19 mouse cellular contexts compared by ENCODE assay signal in genomic region chr2:36099739-36100138, GRCm38 (mm10). TPM values are rescaled to one million over a fixed set of nuclear protein-coding genes. Genes with fewer than 3 reads are reported as not detected.
DNase-seq lines count a peak whose midpoint lies in the region; ATAC-seq and TF ChIP-seq lines count a peak whose summit lies in the region.
"Had no signal": no experiment of that assay in that cellular context is flagged by ENCODE, and none has a peak within 500 bp of the region (broad histone marks: within the 10 kb centered on the region; RNA-seq: fewer than 3 reads in every experiment).

No protein-coding gene starts in this region.

- 24% methylated on average over 6 of the region's 6 CpGs for WGBS in kidney, postnatal 0 days
- 8% methylated on average over 6 of the region's 6 CpGs for WGBS in embryonic facial prominence, embryonic 12.5 days

- no peaks in the 10 kb centered on the region for H3K9me3 ChIP-seq in kidney, postnatal 0 days (replicated peaks; ENCODE audit: low read length)
- no peaks in the 10 kb centered on the region for H3K9me3 ChIP-seq in embryonic facial prominence, embryonic 12.5 days
- H3K9me3 ChIP-seq: heart, embryonic 13.5 days; hindbrain, embryonic 15.5 days; liver, embryonic 15.5 days; stomach, embryonic 15.5 days had no signal

- no peak overlapping the region for H3K27ac ChIP-seq in kidney, postnatal 0 days
- H3K27ac ChIP-seq in embryonic facial prominence, embryonic 12.5 days: no peak overlapping the region
- H3K27ac ChIP-seq: heart, embryonic 13.5 days; hindbrain, embryonic 15.5 days; liver, embryonic 15.5 days; stomach, embryonic 15.5 days had no signal

- no peak overlapping the region for H3K9ac ChIP-seq in kidney, postnatal 0 days (ENCODE audit: low read depth, low read length)
- no peak overlapping the region for H3K9ac ChIP-seq in embryonic facial prominence, embryonic 12.5 days
- H3K9ac ChIP-seq: heart, embryonic 13.5 days; hindbrain, embryonic 15.5 days; liver, embryonic 15.5 days; stomach, embryonic 15.5 days had no signal

- ATAC-seq in kidney, postnatal 0 days (replicated peaks; ENCODE audit: low FRiP score, low read depth): no peak
- no peak for ATAC-seq in embryonic facial prominence, embryonic 12.5 days (ENCODE audit: insufficient number of reproducible peaks, insufficient read depth, low FRiP score, low TSS enrichment)

- no peaks in the 10 kb centered on the region for H3K36me3 ChIP-seq in kidney, postnatal 0 days (ENCODE audit: insufficient read depth, low read length)
- no peaks in the 10 kb centered on the region for H3K36me3 ChIP-seq in embryonic facial prominence, embryonic 12.5 days
- H3K36me3 ChIP-seq: heart, embryonic 13.5 days; hindbrain, embryonic 15.5 days; liver, embryonic 15.5 days; stomach, embryonic 15.5 days had no signal

- H3K4me1 ChIP-seq in kidney, postnatal 0 days (replicated peaks; ENCODE audit: insufficient read depth, low read length): peaks cover under 1% of the 10 kb centered on the region; the same call in 1 of the 2 replicates
- H3K4me1 ChIP-seq in embryonic facial prominence, embryonic 12.5 days: peaks cover 39% of the 10 kb centered on the region

- H3K4me3 ChIP-seq in kidney, postnatal 0 days (replicated peaks; ENCODE audit: low read depth, low read length): no peak overlapping the region
- 0 out of 2 replicates have a peak overlapping the region, but pooled peaks have one; percentile 4 for H3K4me3 ChIP-seq in embryonic facial prominence, embryonic 12.5 days
- H3K4me3 ChIP-seq: heart, embryonic 13.5 days; hindbrain, embryonic 15.5 days; liver, embryonic 15.5 days; stomach, embryonic 15.5 days had no signal

- H3K4me2 ChIP-seq in kidney, postnatal 0 days (ENCODE audit: low read length): no peak overlapping the region
- peak overlapping the region; percentile 28 for H3K4me2 ChIP-seq in embryonic facial prominence, embryonic 12.5 days (replicated peaks)
- H3K4me2 ChIP-seq: heart, embryonic 13.5 days; hindbrain, embryonic 15.5 days; liver, embryonic 15.5 days; stomach, embryonic 15.5 days had no signal

- DNase-seq in embryo, embryonic 10.5 days (ENCODE audit: low spot score): peak; percentile 60
- no peak for DNase-seq in embryo, embryonic 9.5 days (ENCODE audit: extremely low spot score)
- DNase-seq in kidney, postnatal 0 days (ENCODE audit: low spot score): peak; percentile 36
- DNase-seq in kidney, adult 11 months: no peak
- DNase-seq in yolk sac, embryonic 10.5 days (ENCODE audit: low spot score): peak; percentile 27
- no peak for DNase-seq in cerebellum, postnatal 10 days
- no peak for DNase-seq in left cerebral cortex, adult 9 months (ENCODE audit: low spot score in 2 of 2)
- DNase-seq: cerebellum, postnatal 36 days; kidney, adult 18-20 months; kidney, postnatal 4 days; lung, postnatal 14 days; right cerebral cortex, adult 18-20 months; spleen, adult 18-20 months had no signal

- no peak for TF ChIP-seq CTCF in kidney, postnatal 0 days (IDR thresholded peaks at IDR 0.05; ENCODE audit: low read depth)

- H3K27me3 ChIP-seq in kidney, postnatal 0 days (ENCODE audit: insufficient read depth, low read length): peaks cover 84% of the 10 kb centered on the region
- peaks cover 91% of the 10 kb centered on the region for H3K27me3 ChIP-seq in embryonic facial prominence, embryonic 12.5 days

RNA-seq across cellular contexts. Expression of gene Lhx6, which starts 5.5 kb away (rescaled TPM):
- 1.5 and 1.7 TPM in 2 replicates for polyA plus RNA-seq in kidney, postnatal 0 days (2015; fragmentation: Nextera tagmentation; extraction: Ambion mirVana)
- polyA plus RNA-seq in embryonic facial prominence, embryonic 12.5 days (2016; fragmentation: Nextera tagmentation; extraction: Ambion mirVana): 15.5 and 22.3 TPM in 2 replicates

RNA-seq across cellular contexts. Expression of gene Mrrf, which starts 36.5 kb away (rescaled TPM):
- 25.4 and 28.6 TPM in 2 replicates for polyA plus RNA-seq in kidney, postnatal 0 days (2015; fragmentation: Nextera tagmentation; extraction: Ambion mirVana)
- 24.5 and 29.1 TPM in 2 replicates for polyA plus RNA-seq in embryonic facial prominence, embryonic 12.5 days (2016; fragmentation: Nextera tagmentation; extraction: Ambion mirVana)

RNA-seq across cellular contexts. Expression of gene Rbm18, which starts 36.8 kb away (rescaled TPM):
- 59.8 and 62.5 TPM in 2 replicates for polyA plus RNA-seq in kidney, postnatal 0 days (2015; fragmentation: Nextera tagmentation; extraction: Ambion mirVana)
- 96.2 and 96.3 TPM in 2 replicates for polyA plus RNA-seq in embryonic facial prominence, embryonic 12.5 days (2016; fragmentation: Nextera tagmentation; extraction: Ambion mirVana)

RNA-seq across cellular contexts. Expression of gene Morn5, which starts 50.5 kb away (rescaled TPM):
- polyA plus RNA-seq in kidney, postnatal 0 days (2015; fragmentation: Nextera tagmentation; extraction: Ambion mirVana): 0.27 and 0.62 TPM in 2 replicates
- polyA plus RNA-seq in embryonic facial prominence, embryonic 12.5 days (2016; fragmentation: Nextera tagmentation; extraction: Ambion mirVana): 0.24 and 0.56 TPM in 2 replicates
- polyA plus RNA-seq: heart, embryonic 13.5 days; limb, embryonic 11.5 days; liver, embryonic 15.5 days had no signal

RNA-seq across cellular contexts. Expression of gene Ndufa8, which starts 50.5 kb away (rescaled TPM):
- polyA plus RNA-seq in kidney, postnatal 0 days (2015; fragmentation: Nextera tagmentation; extraction: Ambion mirVana): 383 TPM in 2 replicates
- 185 and 199 TPM in 2 replicates for polyA plus RNA-seq in embryonic facial prominence, embryonic 12.5 days (2016; fragmentation: Nextera tagmentation; extraction: Ambion mirVana)

Comparison
In these comparisons a context has a peak if more than half of its experiments do, and no peak if none do; other contexts are left out.
1. DNase-seq: peak in embryo, embryonic 10.5 days (single experiment), kidney, postnatal 0 days (single experiment) and yolk sac, embryonic 10.5 days (single experiment); none in embryo, embryonic 9.5 days (single experiment), kidney, adult 11 months (single experiment), cerebellum, postnatal 10 days (0 of 2) and left cerebral cortex, adult 9 months (0 of 2).